Mouse (Mus musculus) MEL (cell line): ENCODE data around the gene Tmem108.

Experiments
- CHD2 ChIP-seq: IDR thresholded peaks from 2 replicates; pipeline ENCODE4 v1.6.1; 2011; ENCODE audit warnings: low read length, improper control_type of control experiment
- EP300 ChIP-seq, 2 experiments: IDR thresholded peaks; 2 replicates each; pipeline ENCODE4 v1.6.1; 2011; ENCODE audit warnings: improper control_type of control experiment in 2 of 2, low read length in 2 of 2, low read depth in 1 of 2, mild to moderate bottlenecking in 1 of 2
- JUND ChIP-seq: IDR thresholded peaks from 2 replicates; pipeline ENCODE4 v1.6.1; 2011; ENCODE audit warnings: low read depth, mild to moderate bottlenecking, improper control_type of control experiment, low read length
- MEF2A ChIP-seq: IDR thresholded peaks from 2 replicates; pipeline ENCODE4 v1.6.1; 2014; ENCODE audit warnings: low read depth, mild to moderate bottlenecking, inconsistent platforms, low read length, improper control_type of control experiment; ENCODE audit not compliant: poor library complexity, insufficient replicate concordance, severe bottlenecking; ENCODE audit errors: extremely low read depth
- POLR2A ChIP-seq, 2 experiments: IDR thresholded peaks; 2 replicates each; pipeline ENCODE4 v1.6.1; 2011 to 2012; ENCODE audit warnings: low read length in 2 of 2, mild to moderate bottlenecking in 2 of 2, control low read depth in 1 of 2, improper control_type of control experiment in 1 of 2, low read depth in 1 of 2, moderate library complexity in 1 of 2; ENCODE audit not compliant: control insufficient read depth in 1 of 2, insufficient read depth in 1 of 2, poor library complexity in 1 of 2
- RAD21 ChIP-seq: IDR thresholded peaks from 2 replicates; pipeline ENCODE4 v1.6.1; 2011; ENCODE audit warnings: mild to moderate bottlenecking, low read depth, low read length, improper control_type of control experiment
- RCOR1 ChIP-seq: IDR thresholded peaks from 2 replicates; pipeline ENCODE4 v1.6.1; 2012; ENCODE audit warnings: low read depth, mild to moderate bottlenecking, inconsistent platforms, low read length, improper control_type of control experiment
- USF1 ChIP-seq: IDR thresholded peaks from 2 replicates; pipeline ENCODE4 v1.6.1; 2014; ENCODE audit warnings: low read depth, mild to moderate bottlenecking, inconsistent platforms, low read length, improper control_type of control experiment, moderate library complexity
- USF2 ChIP-seq, 2 experiments: IDR thresholded peaks; 2 replicates each; pipeline ENCODE4 v1.6.1; 2011 to 2012; ENCODE audit warnings: improper control_type of control experiment in 2 of 2, low read length in 2 of 2, borderline replicate concordance in 1 of 2, inconsistent platforms in 1 of 2, low read depth in 1 of 2, mild to moderate bottlenecking in 1 of 2; ENCODE audit not compliant: insufficient read depth in 1 of 2

DNA sequence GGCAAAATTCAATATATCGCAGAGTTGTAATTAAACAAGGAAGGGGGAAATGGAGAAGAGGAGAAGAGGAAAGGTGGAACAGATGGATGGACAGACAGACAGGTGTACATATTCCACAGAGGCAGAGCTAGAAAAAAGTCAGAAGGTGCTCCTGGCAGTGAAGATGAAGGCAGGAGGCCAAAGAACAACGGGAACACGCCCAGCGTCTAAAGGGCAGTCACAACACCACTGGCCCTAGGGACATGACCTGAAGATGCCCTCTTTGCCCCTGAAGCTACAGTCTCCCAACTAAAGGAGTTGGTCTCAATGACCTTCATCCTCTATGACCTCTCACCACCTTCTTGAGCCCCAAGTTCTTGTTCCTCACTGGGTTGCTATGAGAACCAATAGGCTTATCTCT, 46.3 kb downstream of the Tmem108 start:
- TF ChIP-seq JUND (no peak), USF1 (no peak), CHD2 (no peak), EP300 (IDR thresholded peaks at IDR 0.05; ENCODE audit: low read depth in 1 of 2, low read length in 2 of 2) (no peak), RAD21 (no peak), MEF2A (no peak), POLR2A (IDR thresholded peaks at IDR 0.05; ENCODE audit: control insufficient read depth in 1 of 2, insufficient read depth in 1 of 2, low read depth in 1 of 2, low read length in 2 of 2, poor library complexity in 1 of 2) (no peak), RCOR1 (no peak), USF2 (IDR thresholded peaks at IDR 0.05; ENCODE audit: borderline replicate concordance in 1 of 2, insufficient read depth in 1 of 2, low read depth in 1 of 2, low read length in 2 of 2) (no peak)
